Mouse (Mus musculus): ENCODE results near the gene Rfxank. TPM values are rescaled to one million over a fixed set of nuclear protein-coding genes. Genes with fewer than 3 reads are reported as not detected.

Rfxank gene
- polyA plus RNA-seq, 1 experiment from 2014 or later = 21.0 TPM

- Histone ChIP-seq H3K36me3 (peaks cover 50% of the 10 kb centered on the region), H3K9ac (peak overlapping the region; percentile 41), H3K27ac (no peak overlapping the region), H3K4me1 (peaks cover 21% of the 10 kb centered on the region), H3K4me3 (peak overlapping the region; percentile 73), H3K4me2 (replicated peaks) (peak overlapping the region; percentile 83), H3K27me3 (no peaks in the 10 kb centered on the region), H3K9me3 (replicated peaks) (no peaks in the 10 kb centered on the region)
- WGBS = 79% methylated on average over 4 of the region's 4 CpGs
- ATAC-seq (ENCODE audit: low FRiP score) = no peak
Observed at GRCm38 (mm10) chr8:70137890-70138289, 1.1 kb downstream of the Rfxank start.

- Histone ChIP-seq H3K9me3 (replicated peaks) (no peaks in the 10 kb centered on the region), H3K4me2 (replicated peaks) (no peak overlapping the region), H3K27me3 (no peaks in the 10 kb centered on the region), H3K4me1 (peaks cover 27% of the 10 kb centered on the region), H3K9ac (no peak overlapping the region), H3K4me3 (no peak overlapping the region), H3K36me3 (peaks cover 46% of the 10 kb centered on the region), H3K27ac (no peak overlapping the region)
- no peak for ATAC-seq (ENCODE audit: low FRiP score)
- WGBS = 91% methylated on average over 4 of the region's 4 CpGs
Observed at GRCm38 (mm10) chr8:70136591-70136990, 2.4 kb downstream of the Rfxank start.

GRCm38 (mm10) chr8:70134931-70135330, 4.0 kb downstream of the Rfxank start:
- Histone ChIP-seq H3K27me3 (no peaks in the 10 kb centered on the region), H3K4me2 (replicated peaks) (no peak overlapping the region), H3K36me3 (peaks cover 46% of the 10 kb centered on the region), H3K27ac (no peak overlapping the region), H3K9ac (no peak overlapping the region), H3K4me1 (peaks cover 20% of the 10 kb centered on the region), H3K4me3 (no peak overlapping the region), H3K9me3 (replicated peaks) (no peaks in the 10 kb centered on the region)
- ATAC-seq (ENCODE audit: low FRiP score) = no peak
- WGBS = 96% methylated on average over 9 of the region's 9 CpGs

- no peak for ATAC-seq (ENCODE audit: low FRiP score)
- Histone ChIP-seq H3K36me3 (peaks cover 46% of the 10 kb centered on the region), H3K4me1 (peaks cover 20% of the 10 kb centered on the region), H3K27ac (no peak overlapping the region), H3K9ac (no peak overlapping the region), H3K27me3 (no peaks in the 10 kb centered on the region), H3K4me3 (no peak overlapping the region), H3K9me3 (replicated peaks) (no peaks in the 10 kb centered on the region), H3K4me2 (replicated peaks) (no peak overlapping the region)
- WGBS = 94% methylated on average over 5 of the region's 5 CpGs
Observed at GRCm38 (mm10) chr8:70134086-70134485, 4.9 kb downstream of the Rfxank start.

- H3K27me3 ChIP-seq = no peaks in the 10 kb centered on the region
- WGBS = 2% methylated on average over 37 of the region's 37 CpGs
- peak; percentile 87 for ATAC-seq (ENCODE audit: low FRiP score)
- no peaks in the 10 kb centered on the region for H3K9me3 ChIP-seq (replicated peaks)
- H3K27ac ChIP-seq = no peak within 1 kb of the TSS
- H3K4me2 ChIP-seq (replicated peaks) = peak within 1 kb of the TSS; percentile 66
- H3K36me3 ChIP-seq = peaks cover 41% of the 10 kb centered on the region
- peaks cover 11% of the 10 kb centered on the region for H3K4me1 ChIP-seq
- H3K9ac ChIP-seq = peak within 1 kb of the TSS; percentile 59
- peak within 1 kb of the TSS; percentile 65 for H3K4me3 ChIP-seq
Observed at GRCm38 (mm10) chr8:70131166-70131883, 7.6 kb downstream of the Rfxank start, which contains the start of gene Nr2c2ap. Nr2c2ap (plus strand) TSS chr8:70131333.

GRCm38 (mm10) chr8:70130066-70130465, 8.9 kb downstream of the Rfxank start:
- Histone ChIP-seq H3K27ac (no peak overlapping the region), H3K4me2 (replicated peaks) (no peak overlapping the region), H3K9me3 (replicated peaks) (no peaks in the 10 kb centered on the region), H3K36me3 (peaks cover 28% of the 10 kb centered on the region), H3K27me3 (no peaks in the 10 kb centered on the region; the same call in 1 of the 2 replicates), H3K9ac (no peak overlapping the region), H3K4me1 (peaks cover 11% of the 10 kb centered on the region), H3K4me3 (no peak overlapping the region)
- no peak for ATAC-seq (ENCODE audit: low FRiP score)
- WGBS = 78% methylated on average over 3 of the region's 3 CpGs

GRCm38 (mm10) chr8:70129309-70129952, 9.5 kb downstream of the Rfxank start:
- Histone ChIP-seq H3K9me3 (replicated peaks) (no peaks in the 10 kb centered on the region), H3K9ac (no peak overlapping the region), H3K36me3 (peaks cover 22% of the 10 kb centered on the region), H3K4me1 (peaks cover 11% of the 10 kb centered on the region), H3K4me2 (replicated peaks) (no peak overlapping the region), H3K27ac (no peak overlapping the region), H3K4me3 (no peak overlapping the region), H3K27me3 (peaks cover 3% of the 10 kb centered on the region)
- 0 out of 2 replicates have a peak, but pooled peaks have one; percentile 24 for ATAC-seq (ENCODE audit: low FRiP score)
- WGBS = 71% methylated on average over 9 of the region's 9 CpGs

GRCm38 (mm10) chr8:70128435-70128834, 10.5 kb downstream of the Rfxank start:
- H3K4me2 ChIP-seq (replicated peaks) = no peak overlapping the region
- H3K4me3 ChIP-seq = no peak overlapping the region
- no peak for ATAC-seq (ENCODE audit: low FRiP score)
- 77% methylated on average over 3 of the region's 3 CpGs for WGBS
- peaks cover 10% of the 10 kb centered on the region for H3K27me3 ChIP-seq
- H3K9ac ChIP-seq = no peak overlapping the region
- H3K9me3 ChIP-seq (replicated peaks) = no peaks in the 10 kb centered on the region
- peaks cover 12% of the 10 kb centered on the region for H3K36me3 ChIP-seq
- peaks cover 11% of the 10 kb centered on the region for H3K4me1 ChIP-seq
- no peak overlapping the region for H3K27ac ChIP-seq

- Histone ChIP-seq H3K27me3 (peaks cover 13% of the 10 kb centered on the region), H3K27ac (no peak overlapping the region), H3K4me1 (peaks cover 6% of the 10 kb centered on the region), H3K4me3 (no peak overlapping the region), H3K9me3 (replicated peaks) (no peaks in the 10 kb centered on the region), H3K36me3 (no peaks in the 10 kb centered on the region), H3K9ac (no peak overlapping the region), H3K4me2 (replicated peaks) (no peak overlapping the region)
- ATAC-seq (ENCODE audit: low FRiP score) = no peak
- WGBS = 65% methylated on average over 8 of the region's 8 CpGs
Observed at GRCm38 (mm10) chr8:70124992-70125391, 14.0 kb downstream of the Rfxank start.

- H3K4me2 ChIP-seq (replicated peaks) = no peak overlapping the region
- H3K27me3 ChIP-seq = peaks cover 24% of the 10 kb centered on the region
- H3K4me1 ChIP-seq = peaks cover 13% of the 10 kb centered on the region
- no peak overlapping the region for H3K9ac ChIP-seq
- H3K36me3 ChIP-seq = no peaks in the 10 kb centered on the region
- H3K9me3 ChIP-seq (replicated peaks) = no peaks in the 10 kb centered on the region
- no peak for ATAC-seq (ENCODE audit: low FRiP score)
- H3K4me3 ChIP-seq = no peak overlapping the region
- WGBS = 49% methylated on average over 2 of the region's 2 CpGs
- no peak overlapping the region for H3K27ac ChIP-seq
Observed at GRCm38 (mm10) chr8:70122863-70123262, 16.1 kb downstream of the Rfxank start.

GRCm38 (mm10) chr8:70120667-70121066, 18.3 kb downstream of the Rfxank start, which contains the start of gene Ncan:
Ncan (minus strand) TSS chr8:70120873.
- Histone ChIP-seq H3K9ac (peak within 1 kb of the TSS; percentile 88), H3K4me3 (peak within 1 kb of the TSS; percentile 65), H3K4me2 (replicated peaks) (peak within 1 kb of the TSS; percentile 81), H3K9me3 (replicated peaks) (no peaks in the 10 kb centered on the region), H3K27me3 (peaks cover 36% of the 10 kb centered on the region), H3K36me3 (peaks cover 11% of the 10 kb centered on the region; the same call in 1 of the 2 replicates), H3K4me1 (peaks cover 27% of the 10 kb centered on the region), H3K27ac (peak within 1 kb of the TSS; percentile 98)
- peak; percentile 64 for ATAC-seq (ENCODE audit: low FRiP score)
- WGBS = 2% methylated on average over 19 of the region's 19 CpGs

GRCm38 (mm10) chr8:70118726-70119700, 19.9 kb downstream of the Rfxank start:
- 5% methylated on average over 17 of the region's 17 CpGs for WGBS
- ATAC-seq (ENCODE audit: low FRiP score) = peak; percentile 91
- H3K27ac ChIP-seq = peak overlapping the region; percentile 98
- H3K27me3 ChIP-seq = peaks cover 46% of the 10 kb centered on the region
- H3K4me3 ChIP-seq = peak overlapping the region; percentile 65
- peak overlapping the region; percentile 88 for H3K9ac ChIP-seq
- peak overlapping the region; percentile 81 for H3K4me2 ChIP-seq (replicated peaks)
- peaks cover 27% of the 10 kb centered on the region for H3K4me1 ChIP-seq
- H3K36me3 ChIP-seq = peaks cover 28% of the 10 kb centered on the region
- no peaks in the 10 kb centered on the region for H3K9me3 ChIP-seq (replicated peaks)

All from hindbrain, embryonic 12.5 days (tissue).